Mouse (Mus musculus) embryonic facial prominence, embryonic 13.5 days (tissue): ENCODE measurements at regions not wholly inside any gene's neighbourhood (a gene's known extent, or its start where the extent isn't known, plus 50 kb on each side); places are given as distances from the start of the nearest gene placed in this dataset.

ENCODE experiments used
- ATAC-seq: fragments of 200-750 bp; cut with Nextera tagmentation; 2 replicates; pipeline ENCODE4 v1.8.0; 2017; ENCODE audit warnings: low read depth; ENCODE audit not compliant: insufficient number of reproducible peaks, insufficient read depth, low FRiP score, low TSS enrichment
- H3K27ac ChIP-seq: fragments of 300-500 bp; sonication (generic); 2 replicates; pipeline ENCODE4 v1.5.1; 2015; ENCODE audit warnings: moderate library complexity, mild to moderate bottlenecking, inconsistent platforms
- H3K27me3 ChIP-seq: fragments of 300-500 bp; sonication (generic); 2 replicates; pipeline ENCODE4 v1.6.1; 2015; ENCODE audit warnings: mild to moderate bottlenecking, inconsistent platforms
- H3K36me3 ChIP-seq: fragments of 300-500 bp; sonication (generic); 2 replicates; pipeline ENCODE4 v1.6.1; 2015; ENCODE audit warnings: mild to moderate bottlenecking, inconsistent platforms
- H3K4me1 ChIP-seq: fragments of 300-500 bp; sonication (generic); 2 replicates; pipeline ENCODE4 v1.6.1; 2015; ENCODE audit warnings: inconsistent platforms
- H3K4me2 ChIP-seq: fragments of 300-500 bp; sonication (generic); 2 replicates; pipeline ENCODE4 v1.6.1; 2015; ENCODE audit warnings: moderate library complexity, mild to moderate bottlenecking, inconsistent platforms
- H3K4me3 ChIP-seq: fragments of 300-500 bp; sonication (generic); 2 replicates; pipeline ENCODE4 v1.5.1; 2015; ENCODE audit warnings: mild to moderate bottlenecking, inconsistent platforms
- H3K9ac ChIP-seq: fragments of 300-500 bp; sonication (generic); 2 replicates; pipeline ENCODE4 v1.6.1; 2015; ENCODE audit warnings: mild to moderate bottlenecking, inconsistent platforms
- H3K9me3 ChIP-seq: fragments of 300-500 bp; sonication (generic); 2 replicates; pipeline ENCODE4 v1.6.1; 2016; ENCODE audit warnings: inconsistent platforms
- WGBS: fragments of 180-500 bp; shearing (Covaris S2); methylation state at CpG from one replicate; pipeline ENCODE4 v1.1.7; 2015; ENCODE audit warnings: mixed read lengths; 5-methylcytosine and 5-hydroxymethylcytosine counted together

DNA sequence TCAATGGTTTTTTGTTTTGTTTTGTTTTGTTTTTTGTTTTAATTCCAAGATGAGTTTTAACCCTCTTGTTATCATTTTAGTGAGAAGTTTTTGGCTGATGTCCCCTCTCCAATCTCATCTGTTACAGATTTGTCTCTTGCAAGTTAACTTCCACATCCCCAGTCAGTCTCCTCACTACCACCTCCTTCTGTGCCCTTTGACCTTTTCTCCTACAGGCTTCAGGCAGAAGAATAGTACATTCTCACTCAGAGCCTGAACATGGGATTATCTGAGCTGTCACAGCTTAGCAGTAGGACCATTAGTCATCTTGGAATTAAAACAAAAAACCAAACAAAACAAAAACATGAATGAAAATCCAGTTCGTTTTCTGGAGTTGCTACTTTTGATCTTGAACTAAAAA lies 206.8 kb upstream of the Map3k7 start:
- H3K4me3 ChIP-seq, result no peak overlapping the region
- H3K27me3 ChIP-seq, result no peaks in the 10 kb centered on the region
- H3K4me1 ChIP-seq, result peaks cover 6% of the 10 kb centered on the region; the same call in 1 of the 2 replicates
- ATAC-seq, result no peak
- no peaks in the 10 kb centered on the region for H3K36me3 ChIP-seq
- H3K9me3 ChIP-seq, result no peaks in the 10 kb centered on the region
- H3K9ac ChIP-seq, result no peak overlapping the region
- WGBS, result 24% methylated on average over 1 of the region's 1 CpGs
- H3K27ac ChIP-seq, result no peak overlapping the region
- H3K4me2 ChIP-seq, result no peak overlapping the region

GRCm38 (mm10) chr4:31760116-31760515 lies 203.8 kb upstream of the Map3k7 start:
- ATAC-seq, result no peak
- no peak overlapping the region for H3K27ac ChIP-seq
- H3K9ac ChIP-seq, result no peak overlapping the region
- H3K9me3 ChIP-seq, result no peaks in the 10 kb centered on the region
- H3K4me1 ChIP-seq, result peaks cover 6% of the 10 kb centered on the region; the same call in 1 of the 2 replicates
- no peaks in the 10 kb centered on the region for H3K36me3 ChIP-seq
- 66% methylated on average over 4 of the region's 4 CpGs for WGBS
- H3K4me2 ChIP-seq, result no peak overlapping the region
- no peak overlapping the region for H3K4me3 ChIP-seq
- no peaks in the 10 kb centered on the region for H3K27me3 ChIP-seq

- peaks cover 6% of the 10 kb centered on the region; the same call in 1 of the 2 replicates for H3K4me1 ChIP-seq
- no peak overlapping the region for H3K4me3 ChIP-seq
- no peak overlapping the region for H3K27ac ChIP-seq
- H3K27me3 ChIP-seq, result no peaks in the 10 kb centered on the region
- no peak for ATAC-seq
- H3K9ac ChIP-seq, result no peak overlapping the region
- WGBS, result 44% methylated on average over 7 of the region's 7 CpGs
- no peaks in the 10 kb centered on the region for H3K9me3 ChIP-seq
- no peaks in the 10 kb centered on the region for H3K36me3 ChIP-seq
- no peak overlapping the region for H3K4me2 ChIP-seq
Measured at GRCm38 (mm10) chr4:31762199-31762598, 201.7 kb upstream of the Map3k7 start.

GRCm38 (mm10) chr4:31768026-31768626 lies 195.8 kb upstream of the Map3k7 start:
- ATAC-seq, result no peak

DNA sequence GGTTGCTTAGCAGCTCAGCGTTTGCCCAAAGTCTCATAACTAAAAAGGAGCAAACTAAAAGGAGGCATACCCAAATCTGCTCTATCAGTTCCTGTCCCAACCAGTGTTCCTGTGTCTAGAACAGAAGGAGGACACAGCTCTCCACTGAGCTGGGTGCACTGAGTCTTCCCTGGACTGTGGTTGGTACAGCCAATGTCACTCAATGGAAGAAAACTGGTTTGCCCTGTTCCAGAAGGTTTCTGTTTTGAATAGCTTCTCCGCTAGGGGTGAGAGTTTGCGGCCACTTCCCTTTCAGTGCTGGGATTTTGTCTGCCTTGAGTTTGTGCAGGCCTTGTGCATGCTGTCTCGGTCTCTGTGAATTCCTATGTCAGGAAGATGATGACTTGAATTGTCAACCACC lies 194.6 kb upstream of the Map3k7 start:
- Histone ChIP-seq H3K9me3 (no peaks in the 10 kb centered on the region), H3K27ac (no peak overlapping the region), H3K9ac (no peak overlapping the region), H3K27me3 (0 out of 2 replicates have a peak, but pooled peaks cover 3% of the 10 kb centered on the region), H3K36me3 (no peaks in the 10 kb centered on the region), H3K4me3 (no peak overlapping the region), H3K4me2 (no peak overlapping the region), H3K4me1 (peaks cover 4% of the 10 kb centered on the region; the same call in 1 of the 2 replicates)
- WGBS, result 77% methylated on average over 4 of the region's 4 CpGs
- no peak for ATAC-seq

More at GRCm38 (mm10) chr4:31768026-31768626, 195.8 kb upstream of the Map3k7 start:
- H3K27me3 ChIP-seq, result 0 out of 2 replicates have a peak, but pooled peaks cover 3% of the 10 kb centered on the region
- H3K9me3 ChIP-seq, result no peaks in the 10 kb centered on the region
- 50% methylated on average over 6 of the region's 6 CpGs for WGBS
- no peak overlapping the region for H3K9ac ChIP-seq
- no peak overlapping the region for H3K27ac ChIP-seq
- no peak overlapping the region for H3K4me3 ChIP-seq
- H3K4me1 ChIP-seq, result peaks cover 4% of the 10 kb centered on the region; the same call in 1 of the 2 replicates
- H3K4me2 ChIP-seq, result no peak overlapping the region
- no peaks in the 10 kb centered on the region for H3K36me3 ChIP-seq

DNA sequence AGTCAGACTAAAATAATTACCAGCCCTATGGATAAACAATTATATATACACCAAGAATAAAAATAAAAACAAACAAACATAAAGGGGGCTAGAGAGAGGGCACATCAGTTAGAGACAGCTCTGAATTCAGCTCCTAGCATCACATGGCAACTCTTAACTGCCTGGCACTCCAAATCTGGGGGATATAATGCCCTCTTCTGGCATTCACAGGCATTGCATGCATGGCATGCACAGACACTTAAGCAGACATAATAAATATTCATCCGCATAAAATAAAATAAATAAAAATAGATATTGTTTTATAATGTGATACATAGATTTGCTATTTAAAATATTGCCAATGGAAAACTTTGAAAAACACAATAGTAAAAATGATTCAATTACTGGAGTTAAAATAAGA lies 177.6 kb upstream of the Map3k7 start:
- no peaks in the 10 kb centered on the region for H3K27me3 ChIP-seq
- ATAC-seq, result no peak
- WGBS, result 77% methylated on average over 1 of the region's 1 CpGs

GRCm38 (mm10) chr4:31817574-31818240 lies 146.2 kb upstream of the Map3k7 start:
- peaks cover 6% of the 10 kb centered on the region for H3K4me1 ChIP-seq
- H3K9ac ChIP-seq, result no peak overlapping the region
- H3K4me3 ChIP-seq, result no peak overlapping the region
- ATAC-seq, result no peak
- H3K27ac ChIP-seq, result no peak overlapping the region
- no peaks in the 10 kb centered on the region for H3K9me3 ChIP-seq
- H3K27me3 ChIP-seq, result no peaks in the 10 kb centered on the region
- H3K4me2 ChIP-seq, result no peak overlapping the region
- WGBS, result 91% methylated on average over 3 of the region's 3 CpGs
- no peaks in the 10 kb centered on the region for H3K36me3 ChIP-seq

More for the DNA sequence above, 177.6 kb upstream of the Map3k7 start:
- Histone ChIP-seq H3K9me3 (no peaks in the 10 kb centered on the region), H3K4me1 (no peaks in the 10 kb centered on the region), H3K27ac (no peak overlapping the region), H3K9ac (no peak overlapping the region), H3K36me3 (no peaks in the 10 kb centered on the region), H3K4me3 (no peak overlapping the region), H3K4me2 (no peak overlapping the region)

DNA sequence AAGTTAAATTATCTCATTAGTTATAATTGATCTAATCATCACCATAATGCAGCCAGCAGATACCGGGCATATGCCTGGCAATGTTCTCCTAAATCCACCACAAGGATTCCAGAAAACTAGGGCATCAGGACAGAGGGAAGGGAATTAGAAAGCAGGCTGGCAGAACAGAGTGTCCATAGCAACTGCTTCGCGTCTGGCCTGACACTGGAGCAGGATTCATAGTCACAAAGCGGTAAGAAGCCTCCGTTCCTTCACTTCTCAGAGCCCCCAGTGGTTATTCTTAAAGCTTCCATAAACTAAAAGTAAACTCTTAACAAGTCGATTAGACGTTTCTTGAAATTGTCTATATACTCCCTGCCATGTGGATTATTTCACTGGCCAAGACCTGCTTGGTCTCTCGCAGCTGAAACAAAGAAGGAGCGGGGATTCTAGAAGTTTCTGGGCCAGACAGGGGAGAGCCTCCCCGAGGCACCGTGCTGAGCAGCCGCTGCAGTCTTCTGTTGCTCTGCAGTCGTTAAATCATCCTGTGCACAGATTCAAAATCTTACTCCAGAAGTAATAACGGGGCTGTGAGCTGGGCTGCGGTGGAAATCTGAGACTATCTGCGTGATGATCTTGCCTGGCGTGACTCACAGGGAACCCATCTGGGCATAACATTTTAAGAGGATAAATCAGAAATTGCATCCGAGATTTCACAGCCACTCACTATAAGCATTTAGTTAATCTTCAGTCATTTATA lies 144.2 kb upstream of the Map3k7 start:
- H3K9ac ChIP-seq, result no peak overlapping the region
- H3K27ac ChIP-seq, result no peak overlapping the region
- no peaks in the 10 kb centered on the region for H3K27me3 ChIP-seq
- no peak overlapping the region for H3K4me3 ChIP-seq
- peaks cover 11% of the 10 kb centered on the region for H3K4me1 ChIP-seq
- H3K9me3 ChIP-seq, result no peaks in the 10 kb centered on the region
- ATAC-seq, result no peak
- H3K4me2 ChIP-seq, result peak overlapping the region; percentile 24
- H3K36me3 ChIP-seq, result no peaks in the 10 kb centered on the region
- WGBS, result 53% methylated on average over 18 of the region's 18 CpGs

DNA sequence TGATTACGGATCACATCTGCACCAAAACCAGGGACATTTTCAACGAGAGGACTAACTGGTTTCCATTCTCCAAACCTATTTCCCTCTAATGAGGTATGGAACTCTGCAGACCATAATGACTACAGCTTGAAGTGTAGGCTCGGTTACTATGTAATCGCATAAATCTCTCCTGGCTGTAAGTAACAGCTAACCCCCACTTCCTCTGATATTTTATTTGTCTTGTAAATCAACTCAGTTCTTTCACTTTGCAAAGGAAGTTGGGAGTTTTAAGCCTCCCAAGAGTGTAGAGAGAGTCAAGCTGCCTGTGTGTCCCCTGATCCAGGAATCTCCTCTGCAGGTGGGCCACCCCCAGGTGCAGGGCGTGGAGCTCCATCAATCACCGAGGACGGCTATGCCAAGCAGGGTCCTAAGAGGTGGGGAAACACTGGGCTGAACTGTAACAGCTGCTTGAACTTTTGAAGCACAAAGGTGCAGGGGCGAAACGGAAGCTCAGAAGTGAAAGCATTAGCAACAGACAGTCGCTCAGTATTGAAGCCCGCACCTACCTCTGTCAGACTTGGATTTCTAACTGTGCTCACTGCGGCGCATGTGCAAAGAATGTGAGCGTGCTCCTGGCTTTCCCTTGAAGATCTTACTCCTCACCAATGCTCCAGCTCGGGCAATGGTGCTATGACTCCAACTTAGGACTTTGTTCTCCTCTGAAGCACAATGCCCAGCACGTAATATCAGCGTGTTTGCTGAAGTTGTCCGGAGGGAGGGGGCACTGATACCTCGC lies 140.1 kb upstream of the Map3k7 start:
- Histone ChIP-seq H3K9ac (0 out of 2 replicates have a peak overlapping the region, but pooled peaks have one; percentile 47), H3K4me3 (peak overlapping the region; percentile 34)
- 32% methylated on average over 19 of the region's 19 CpGs for WGBS

GRCm38 (mm10) chr4:31824518-31825437 lies 139.1 kb upstream of the Map3k7 start:
- Histone ChIP-seq H3K4me3 (peak overlapping the region; percentile 34), H3K27ac (no peak overlapping the region), H3K4me2 (peak overlapping the region; percentile 66), H3K9ac (peak overlapping the region; percentile 32; the same call in 1 of the 2 replicates), H3K4me1 (peaks cover 14% of the 10 kb centered on the region), H3K9me3 (no peaks in the 10 kb centered on the region), H3K27me3 (no peaks in the 10 kb centered on the region), H3K36me3 (no peaks in the 10 kb centered on the region)
- WGBS, result 24% methylated on average over 14 of the region's 14 CpGs
- ATAC-seq, result no peak

More for the DNA sequence above, 140.1 kb upstream of the Map3k7 start:
- Histone ChIP-seq H3K27ac (no peak overlapping the region), H3K27me3 (no peaks in the 10 kb centered on the region), H3K4me1 (peaks cover 18% of the 10 kb centered on the region), H3K9me3 (no peaks in the 10 kb centered on the region), H3K36me3 (no peaks in the 10 kb centered on the region), H3K4me2 (peak overlapping the region; percentile 66)
- no peak for ATAC-seq
